Mouse (Mus musculus) testis, adult 2 months (tissue): ENCODE results near the gene Vstm5. TPM values are rescaled to one million over a fixed set of nuclear protein-coding genes. Genes with fewer than 3 reads are reported as not detected.

ENCODE experiments used
- H3K27ac ChIP-seq: fragments of 200-500 bp; 2 replicates; pipeline ENCODE4 v1.5.1; 2012; ENCODE audit warnings: low read depth, low read length; ENCODE audit not compliant: control insufficient read depth, insufficient read depth
- H3K27me3 ChIP-seq: fragments of 200-500 bp; 2 replicates; pipeline ENCODE4 v1.6.1; 2012; ENCODE audit warnings: mild to moderate bottlenecking, low read length, moderate library complexity; ENCODE audit not compliant: control insufficient read depth, insufficient read depth
- H3K36me3 ChIP-seq: fragments of 200-500 bp; 2 replicates; pipeline ENCODE4 v1.6.1; 2012; ENCODE audit warnings: mild to moderate bottlenecking, low read length; ENCODE audit not compliant: control insufficient read depth, insufficient read depth
- H3K4me1 ChIP-seq: fragments of 200-500 bp; 2 replicates; pipeline ENCODE4 v1.6.1; 2012; ENCODE audit warnings: low read length; ENCODE audit not compliant: control insufficient read depth, insufficient read depth
- H3K4me3 ChIP-seq: fragments of 200-500 bp; 2 replicates; pipeline ENCODE4 v1.5.1; 2012; ENCODE audit warnings: low read depth, mild to moderate bottlenecking, low read length, moderate library complexity, mixed read lengths; ENCODE audit not compliant: control insufficient read depth
- CTCF ChIP-seq: fragments of 200-500 bp; IDR thresholded peaks from 2 replicates; pipeline ENCODE4 v1.5.1; 2012; ENCODE audit warnings: low read depth, mild to moderate bottlenecking, inconsistent platforms, low read length, moderate library complexity; ENCODE audit not compliant: control insufficient read depth, insufficient read depth, insufficient replicate concordance
- POLR2A ChIP-seq: fragments of 200-500 bp; IDR thresholded peaks from 2 replicates; pipeline ENCODE4 v1.6.1; 2012; ENCODE audit warnings: low read depth, mild to moderate bottlenecking, inconsistent platforms, low read length, moderate library complexity; ENCODE audit not compliant: control insufficient read depth
- polyA plus RNA-seq: library from polyadenylated mRNA; depleted of rRNA; stranded (reverse); fragments of >200 nt; gene quantifications from 2 replicates; pipeline ENCODE4 v1.2.3, GENCODE M21; 2012

Gene Vstm5
- polyA plus RNA-seq, 1 experiment, result 0.40 TPM

DNA sequence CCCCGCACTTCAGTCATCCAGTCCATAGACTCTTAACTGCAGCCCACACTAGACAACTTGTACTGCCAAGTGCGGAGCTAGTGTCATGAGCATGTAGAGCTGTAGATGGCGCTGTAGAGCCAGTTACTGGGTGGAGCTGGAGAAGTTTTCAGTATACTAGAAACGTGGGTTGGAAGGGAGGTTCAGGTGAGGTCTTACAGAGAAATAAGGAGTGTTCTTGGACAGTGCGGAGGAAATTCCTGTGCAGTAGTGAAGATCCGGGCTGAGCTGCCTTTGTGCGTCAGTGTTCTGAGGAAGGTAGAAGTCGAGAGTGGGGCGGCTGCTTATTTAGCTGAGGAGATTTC, 2.7 kb downstream of the Vstm5 start:
- TF ChIP-seq POLR2A (no peak), CTCF (peak; percentile 47; the same call in 1 of the 2 replicates)
- H3K27ac ChIP-seq, result no peak overlapping the region

GRCm38 (mm10) chr9:15242130-15242529, 3.3 kb downstream of the Vstm5 start:
- no peak overlapping the region for H3K4me3 ChIP-seq
- peaks cover 12% of the 10 kb centered on the region for H3K4me1 ChIP-seq
- TF ChIP-seq POLR2A (no peak), CTCF (no peak)

More for the DNA sequence above, 2.7 kb downstream of the Vstm5 start:
- H3K27me3 ChIP-seq, result no peaks in the 10 kb centered on the region
- H3K36me3 ChIP-seq, result no peaks in the 10 kb centered on the region
- no peak overlapping the region for H3K4me3 ChIP-seq
- peaks cover 12% of the 10 kb centered on the region for H3K4me1 ChIP-seq

DNA sequence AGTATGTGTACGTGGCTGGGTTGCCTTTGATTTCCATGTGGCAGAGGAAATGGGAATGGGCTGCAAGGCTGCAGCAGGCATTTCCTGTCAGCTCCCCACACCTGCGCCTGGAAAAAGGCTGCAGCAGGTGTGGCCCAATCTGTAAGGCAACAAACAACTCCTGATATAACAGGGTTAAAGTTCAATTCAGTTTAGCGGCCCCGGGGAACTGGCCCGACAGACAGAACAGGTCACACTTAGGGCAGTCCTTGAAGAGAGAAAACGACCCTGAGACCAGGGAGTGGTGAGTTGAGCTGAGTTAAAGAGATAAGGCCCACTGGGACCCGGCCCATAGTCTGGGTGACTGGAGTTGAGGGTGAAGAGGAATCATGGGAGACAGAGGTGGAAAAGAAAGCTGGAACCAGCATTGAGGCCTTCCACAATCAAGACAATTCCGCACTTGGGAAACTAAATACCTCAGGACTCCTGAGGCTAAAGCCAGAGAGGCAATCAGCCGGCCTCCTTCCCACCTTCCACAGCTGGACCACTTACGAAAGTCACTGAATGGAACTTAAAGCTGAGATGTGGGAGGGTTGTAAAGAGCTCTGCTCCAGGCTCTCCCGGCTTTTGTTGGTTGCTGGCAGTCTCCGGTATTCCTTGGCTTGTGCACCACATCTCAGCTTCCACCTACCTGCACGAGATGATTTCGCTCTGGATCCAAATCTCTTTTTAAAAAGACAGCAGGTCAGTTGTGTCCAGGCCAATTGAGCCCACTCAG, 6.7 kb downstream of the Vstm5 start:
- Histone ChIP-seq H3K36me3 (no peaks in the 10 kb centered on the region), H3K4me3 (no peak overlapping the region), H3K4me1 (no peaks in the 10 kb centered on the region), H3K27ac (no peak overlapping the region), H3K27me3 (no peaks in the 10 kb centered on the region)
- no peak for TF ChIP-seq POLR2A

More at GRCm38 (mm10) chr9:15242130-15242529, 3.3 kb downstream of the Vstm5 start:
- Histone ChIP-seq H3K27ac (no peak overlapping the region), H3K36me3 (no peaks in the 10 kb centered on the region), H3K27me3 (no peaks in the 10 kb centered on the region)

DNA sequence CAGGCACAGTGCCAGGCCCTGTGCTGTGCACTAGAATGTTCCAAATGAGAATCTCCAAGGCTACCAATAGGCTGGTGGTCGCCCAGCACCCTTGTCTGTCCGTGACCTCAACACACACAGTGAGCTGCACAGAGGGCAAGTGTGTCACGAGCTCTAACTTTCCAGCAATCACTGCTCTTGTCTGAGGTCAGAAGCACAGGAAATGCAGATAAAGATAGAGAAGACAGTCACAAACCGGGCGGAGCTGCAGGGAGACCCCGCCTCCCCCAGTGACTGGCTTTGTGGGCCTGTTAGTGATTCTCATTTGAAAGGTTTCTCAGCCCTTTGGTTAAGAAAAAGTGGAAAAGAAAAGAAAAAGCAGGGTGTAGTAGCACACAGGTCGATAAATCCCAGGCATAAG, 11.5 kb downstream of the Vstm5 start:
- H3K4me3 ChIP-seq, result no peak overlapping the region
- TF ChIP-seq CTCF (no peak), POLR2A (no peak)
- H3K36me3 ChIP-seq, result no peaks in the 10 kb centered on the region
- no peaks in the 10 kb centered on the region for H3K27me3 ChIP-seq
- H3K27ac ChIP-seq, result no peak overlapping the region
- H3K4me1 ChIP-seq, result no peaks in the 10 kb centered on the region

- Histone ChIP-seq H3K27ac (no peak overlapping the region), H3K27me3 (no peaks in the 10 kb centered on the region), H3K36me3 (no peaks in the 10 kb centered on the region), H3K4me3 (no peak overlapping the region), H3K4me1 (no peaks in the 10 kb centered on the region; the same call in 1 of the 2 replicates)
- no peak for TF ChIP-seq CTCF
- TF ChIP-seq POLR2A, result no peak
Measured at GRCm38 (mm10) chr9:15252196-15252595, 13.4 kb downstream of the Vstm5 start.

DNA sequence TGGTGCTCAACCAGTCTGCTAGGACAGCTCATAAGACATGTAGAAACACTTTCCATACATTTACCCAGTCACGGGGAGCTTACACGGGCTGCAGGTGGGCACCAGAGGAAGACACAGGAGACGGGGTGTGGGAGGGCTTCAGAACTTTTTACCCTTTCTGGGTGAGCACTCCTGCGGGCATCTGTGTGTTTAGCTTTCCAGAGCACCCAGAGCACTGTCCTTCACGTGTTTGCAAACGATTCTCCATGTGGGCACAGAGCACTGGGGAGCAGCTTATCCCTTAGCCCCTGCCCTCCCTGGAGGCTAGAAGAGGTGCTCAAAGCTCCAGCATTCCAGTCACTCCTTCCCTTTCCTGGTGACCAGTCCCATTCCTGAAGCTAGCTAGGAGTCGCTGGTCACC, 15.7 kb downstream of the Vstm5 start:
- H3K36me3 ChIP-seq, result no peaks in the 10 kb centered on the region
- H3K27me3 ChIP-seq, result no peaks in the 10 kb centered on the region
- no peak overlapping the region for H3K27ac ChIP-seq
- no peaks in the 10 kb centered on the region; the same call in 1 of the 2 replicates for H3K4me1 ChIP-seq
- no peak overlapping the region for H3K4me3 ChIP-seq
- no peak for TF ChIP-seq POLR2A
- no peak for TF ChIP-seq CTCF

- Histone ChIP-seq H3K4me1 (no peaks in the 10 kb centered on the region; the same call in 1 of the 2 replicates), H3K36me3 (no peaks in the 10 kb centered on the region), H3K4me3 (no peak overlapping the region), H3K27ac (no peak overlapping the region), H3K27me3 (no peaks in the 10 kb centered on the region)
- no peak for TF ChIP-seq CTCF
- no peak for TF ChIP-seq POLR2A
Measured at GRCm38 (mm10) chr9:15256214-15256613, 17.4 kb downstream of the Vstm5 start.

DNA sequence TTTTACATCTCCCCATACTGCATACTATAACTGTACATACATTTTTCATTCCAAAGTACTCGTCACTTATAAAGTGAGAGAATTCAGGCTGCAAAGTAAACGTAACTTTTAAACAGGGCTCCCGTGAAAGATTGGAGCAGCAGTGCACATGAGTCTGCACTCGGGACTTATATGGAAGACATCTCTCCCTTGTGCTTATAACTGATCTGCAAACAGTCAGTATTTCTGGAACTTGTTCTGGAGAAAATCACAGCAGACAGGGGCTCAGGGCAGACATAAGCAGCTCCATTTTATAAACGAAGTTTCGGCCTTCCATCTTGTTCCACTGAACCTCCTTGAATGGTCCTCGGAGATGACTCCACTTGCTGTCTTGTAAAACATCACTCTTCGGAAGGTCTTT, 23.1 kb downstream of the Vstm5 start:
- Histone ChIP-seq H3K4me1 (no peaks in the 10 kb centered on the region), H3K36me3 (no peaks in the 10 kb centered on the region), H3K27ac (no peak overlapping the region), H3K27me3 (no peaks in the 10 kb centered on the region), H3K4me3 (no peak overlapping the region)
- no peak for TF ChIP-seq POLR2A
